Mouse (Mus musculus) right cerebral cortex, postnatal 36 days (tissue): Measurements from ENCODE around the gene Spata31d1d.
A peak's percentile ranks its signal among the peaks of the same experiment; 100 is the strongest.
"Not testable (repeated sequence)": the region's sequence is repeated elsewhere in the genome, so short reads cannot be mapped to it uniquely, and the experiment has no call there.

Experiments used
- DNase-seq, 2 experiments: peaks; one replicate each; pipeline ENCODE4 v3.0.0; 2022; ENCODE audit warnings: low spot score in 2 of 2, mixed read lengths in 1 of 2

Gene Spata31d1d

GRCm38 (mm10) chr13:59731652-59732051, at the start of gene Spata31d1d:
Spata31d1d (minus strand) TSS chr13:59731752.
- no peak for DNase-seq

GRCm38 (mm10) chr13:59779744-59780264, 48.3 kb upstream of the Spata31d1d start:
- not testable (repeated sequence) for DNase-seq

GRCm38 (mm10) chr13:59779213-59779612, 47.7 kb upstream of the Spata31d1d start:
- DNase-seq, result no peak

- no peak for DNase-seq
These were observed 43.6 kb upstream of the Spata31d1d start for GRCm38 (mm10) chr13:59775168-59775567.

GRCm38 (mm10) chr13:59771257-59771656, 39.7 kb upstream of the Spata31d1d start:
- DNase-seq, result peak; percentile 48 to 57

GRCm38 (mm10) chr13:59770847-59771246, 39.3 kb upstream of the Spata31d1d start:
- no peak for DNase-seq

GRCm38 (mm10) chr13:59770164-59770562, 38.6 kb upstream of the Spata31d1d start:
- DNase-seq, result peak; percentile 82 to 86

- peak; percentile 99 for DNase-seq
These were observed 38.0 kb upstream of the Spata31d1d start, which contains the start of gene Isca1 for GRCm38 (mm10) chr13:59769296-59770163. Isca1 (minus strand) TSS chr13:59769810.

- DNase-seq, result no peak
These were observed 37.0 kb upstream of the Spata31d1d start for GRCm38 (mm10) chr13:59768531-59768930.

- DNase-seq, result no peak
These were observed 35.4 kb upstream of the Spata31d1d start for GRCm38 (mm10) chr13:59766786-59767515.

- no peak for DNase-seq
These were observed 31.2 kb upstream of the Spata31d1d start for GRCm38 (mm10) chr13:59762791-59763190.

- DNase-seq, result no peak
These were observed 25.4 kb upstream of the Spata31d1d start for GRCm38 (mm10) chr13:59756906-59757305.

GRCm38 (mm10) chr13:59750310-59750709, 18.8 kb upstream of the Spata31d1d start:
- no peak for DNase-seq

- DNase-seq, result peak; percentile 51 to 71
These were observed 15.2 kb upstream of the Spata31d1d start, which contains the start of gene 1700014D04Rik for GRCm38 (mm10) chr13:59746711-59747110. 1700014D04Rik (minus strand) TSS chr13:59746752.

- DNase-seq, result no peak
These were observed 14.6 kb upstream of the Spata31d1d start for GRCm38 (mm10) chr13:59746164-59746563.

- DNase-seq, result no peak
These were observed 13.9 kb upstream of the Spata31d1d start for GRCm38 (mm10) chr13:59745462-59745861.

- DNase-seq, result no peak
These were observed 10.1 kb upstream of the Spata31d1d start for GRCm38 (mm10) chr13:59741697-59742096.

- no peak for DNase-seq
These were observed 9.5 kb upstream of the Spata31d1d start for GRCm38 (mm10) chr13:59741096-59741495.

GRCm38 (mm10) chr13:59739397-59739796, 7.8 kb upstream of the Spata31d1d start:
- DNase-seq, result no peak

- DNase-seq, result no peak
These were observed 6.9 kb upstream of the Spata31d1d start for GRCm38 (mm10) chr13:59738455-59738854.

- no peak for DNase-seq
These were observed 3.6 kb upstream of the Spata31d1d start for GRCm38 (mm10) chr13:59735190-59735589.

- DNase-seq, result not testable (repeated sequence)
These were observed 2.8 kb upstream of the Spata31d1d start for GRCm38 (mm10) chr13:59734347-59734746.
